Mouse (Mus musculus) liver, adult (tissue): ENCODE measurements around the gene Cts7.

Experiments used
- GATA4 ChIP-seq: IDR thresholded peaks from 2 replicates; pipeline ENCODE4 v1.6.1; 2014; ENCODE audit warnings: mild to moderate bottlenecking, low read length; ENCODE audit not compliant: insufficient replicate concordance

The Cts7 gene

DNA sequence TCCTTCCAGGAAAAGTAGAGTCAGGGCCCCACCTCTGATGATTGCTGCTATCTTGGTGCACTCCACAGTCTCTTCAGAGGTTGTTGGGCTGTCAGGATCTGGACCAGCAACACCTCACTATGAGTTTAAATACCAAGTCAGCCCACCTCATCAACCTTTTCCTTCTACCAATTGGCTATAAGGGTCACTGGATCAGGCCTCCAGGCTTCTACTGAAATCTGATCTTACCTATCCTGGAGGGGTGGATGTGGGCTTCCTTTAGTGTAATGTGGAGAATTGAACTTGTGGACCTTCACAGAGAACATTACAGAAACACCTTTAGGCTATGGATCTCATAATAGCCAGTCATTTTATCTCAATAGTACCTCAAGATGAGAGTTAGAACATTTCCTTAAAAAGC lies at the start of gene Cts7:
Gene Cts7, minus strand, starts transcription at position 101 of the 400 bp plus-strand sequence.
- TF ChIP-seq GATA4: no peak
